14 mouse cellular contexts compared by ENCODE assay signal in genomic region chr1:88437206-88438126, GRCm38 (mm10). TPM values are rescaled to one million over a fixed set of nuclear protein-coding genes. Genes with fewer than 3 reads are reported as not detected.
DNase-seq lines count a peak whose midpoint lies in the region; ATAC-seq lines count a peak whose summit lies in the region.
"Had no signal": no experiment of that assay in that cellular context is flagged by ENCODE, and none has a peak within 500 bp of the region (broad histone marks: within the 10 kb centered on the region; RNA-seq: fewer than 3 reads in every experiment).

No protein-coding gene starts in this region.

- H3K36me3 ChIP-seq in embryonic facial prominence, embryonic 15.5 days: no peaks in the 10 kb centered on the region
- no peaks in the 10 kb centered on the region for H3K36me3 ChIP-seq in lung, embryonic 15.5 days
- no peaks in the 10 kb centered on the region for H3K36me3 ChIP-seq in stomach, embryonic 15.5 days
- H3K36me3 ChIP-seq: hindbrain, embryonic 15.5 days; limb, embryonic 15.5 days; midbrain, embryonic 15.5 days; neural tube, embryonic 12.5 days had no signal

- no peak overlapping the region for H3K4me2 ChIP-seq in embryonic facial prominence, embryonic 15.5 days (replicated peaks)
- H3K4me2 ChIP-seq in lung, embryonic 15.5 days: no peak overlapping the region
- no peak overlapping the region for H3K4me2 ChIP-seq in stomach, embryonic 15.5 days
- H3K4me2 ChIP-seq: hindbrain, embryonic 15.5 days; limb, embryonic 15.5 days; midbrain, embryonic 15.5 days; neural tube, embryonic 12.5 days had no signal

- ATAC-seq in embryonic facial prominence, embryonic 15.5 days (ENCODE audit: insufficient number of reproducible peaks, low FRiP score, low TSS enrichment, low read depth): peak; percentile 47; the same call in 1 of the 2 replicates
- peak; percentile 72 for ATAC-seq in lung, embryonic 15.5 days (ENCODE audit: borderline replicate concordance, extremely low read depth, low FRiP score, low TSS enrichment)
- peak; percentile 74 for ATAC-seq in stomach, embryonic 15.5 days (ENCODE audit: insufficient read depth, low FRiP score, low read depth)
- ATAC-seq: midbrain, embryonic 15.5 days had no signal

- H3K27me3 ChIP-seq in embryonic facial prominence, embryonic 15.5 days: no peaks in the 10 kb centered on the region
- no peaks in the 10 kb centered on the region for H3K27me3 ChIP-seq in lung, embryonic 15.5 days
- H3K27me3 ChIP-seq in stomach, embryonic 15.5 days (replicated peaks): no peaks in the 10 kb centered on the region
- H3K27me3 ChIP-seq: hindbrain, embryonic 15.5 days; limb, embryonic 15.5 days; midbrain, embryonic 15.5 days; neural tube, embryonic 12.5 days had no signal

- peak; percentile 38 for DNase-seq in Muller cell, postnatal 12 days (ENCODE audit: inconsistent ontology term)
- no peak for DNase-seq in embryo, embryonic 11 days
- no peak for DNase-seq in spleen, postnatal 36 days (ENCODE audit: low spot score in 2 of 2)
- DNase-seq in layer of hippocampus, adult 11-12 months (ENCODE audit: low spot score): no peak
- DNase-seq: cerebellum, adult 8-10 months had no signal

- no peak overlapping the region for H3K4me3 ChIP-seq in embryonic facial prominence, embryonic 15.5 days (replicated peaks)
- no peak overlapping the region for H3K4me3 ChIP-seq in lung, embryonic 15.5 days
- no peak overlapping the region for H3K4me3 ChIP-seq in stomach, embryonic 15.5 days (replicated peaks)
- H3K4me3 ChIP-seq: hindbrain, embryonic 15.5 days; limb, embryonic 15.5 days; midbrain, embryonic 15.5 days; neural tube, embryonic 12.5 days had no signal

- H3K4me1 ChIP-seq in embryonic facial prominence, embryonic 15.5 days: peaks cover 4% of the 10 kb centered on the region; the same call in 1 of the 2 replicates
- H3K4me1 ChIP-seq in lung, embryonic 15.5 days: peaks cover 6% of the 10 kb centered on the region
- H3K4me1 ChIP-seq in stomach, embryonic 15.5 days: 0 out of 2 replicates have a peak, but pooled peaks cover 7% of the 10 kb centered on the region
- H3K4me1 ChIP-seq: hindbrain, embryonic 15.5 days; midbrain, embryonic 15.5 days; neural tube, embryonic 12.5 days had no signal

- 58% methylated on average over 9 of the region's 9 CpGs for WGBS in embryonic facial prominence, embryonic 15.5 days
- WGBS in lung, embryonic 15.5 days: 47% methylated on average over 9 of the region's 9 CpGs
- 57% methylated on average over 9 of the region's 9 CpGs for WGBS in stomach, embryonic 15.5 days

- H3K27ac ChIP-seq in embryonic facial prominence, embryonic 15.5 days (replicated peaks): peak overlapping the region; percentile 58; the same call in 1 of the 2 replicates
- H3K27ac ChIP-seq in lung, embryonic 15.5 days: peak overlapping the region; percentile 97
- H3K27ac ChIP-seq in stomach, embryonic 15.5 days: peak overlapping the region; percentile 82
- H3K27ac ChIP-seq: hindbrain, embryonic 15.5 days; kidney, postnatal 0 days; limb, embryonic 15.5 days; midbrain, embryonic 15.5 days; neural tube, embryonic 12.5 days had no signal

- no peak overlapping the region for H3K9ac ChIP-seq in embryonic facial prominence, embryonic 15.5 days
- H3K9ac ChIP-seq in lung, embryonic 15.5 days: no peak overlapping the region
- no peak overlapping the region for H3K9ac ChIP-seq in stomach, embryonic 15.5 days
- H3K9ac ChIP-seq: hindbrain, embryonic 15.5 days; limb, embryonic 15.5 days; midbrain, embryonic 15.5 days; neural tube, embryonic 12.5 days had no signal

- H3K9me3 ChIP-seq in embryonic facial prominence, embryonic 15.5 days (replicated peaks): no peaks in the 10 kb centered on the region
- no peaks in the 10 kb centered on the region for H3K9me3 ChIP-seq in lung, embryonic 15.5 days
- H3K9me3 ChIP-seq in stomach, embryonic 15.5 days: no peaks in the 10 kb centered on the region
- H3K9me3 ChIP-seq: hindbrain, embryonic 15.5 days; limb, embryonic 15.5 days; midbrain, embryonic 15.5 days; neural tube, embryonic 12.5 days had no signal

RNA-seq across cellular contexts. Expression of gene Spp2, which starts 30.7 kb away (rescaled TPM):
- not detected in 2 replicates for polyA plus RNA-seq in embryonic facial prominence, embryonic 15.5 days (2015; fragmentation: Nextera tagmentation; extraction: Ambion mirVana)
- polyA plus RNA-seq in lung, embryonic 15.5 days (2015; fragmentation: Nextera tagmentation; extraction: Ambion mirVana): 0.75 and 2.5 TPM in 2 replicates
- polyA plus RNA-seq in stomach, embryonic 15.5 days (2015; fragmentation: Nextera tagmentation; extraction: Ambion mirVana): 10.1 and 21.7 TPM in 2 replicates
- polyA plus RNA-seq: heart, embryonic 14.5 days; neural tube, embryonic 12.5 days had no signal
